Mouse (Mus musculus): Measurements from ENCODE around the gene AI467606.

The AI467606 gene

DNA sequence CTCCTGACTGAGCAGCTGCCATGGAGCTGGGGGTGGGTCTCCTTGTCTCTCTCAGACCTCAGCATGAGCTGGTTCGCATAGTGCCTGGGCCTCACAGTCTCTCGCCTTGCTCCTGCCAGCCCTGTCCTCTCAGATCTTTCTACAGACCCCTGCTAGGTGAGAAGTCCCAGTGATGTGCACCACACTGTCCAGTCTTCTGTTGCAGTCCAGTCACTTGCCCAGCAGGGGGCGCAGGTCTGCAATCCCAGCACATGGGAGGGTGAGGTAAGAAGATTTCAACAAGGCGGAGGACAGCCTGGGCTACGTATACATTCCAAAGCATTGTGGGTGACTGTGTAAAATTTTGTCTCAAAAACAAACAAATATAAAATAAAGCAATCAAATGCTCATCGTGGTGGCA, 20.3 kb downstream of the AI467606 start:
- no peak for TF ChIP-seq GATA4 (IDR thresholded peaks at IDR 0.05; ENCODE audit: insufficient replicate concordance, low read length)

DNA sequence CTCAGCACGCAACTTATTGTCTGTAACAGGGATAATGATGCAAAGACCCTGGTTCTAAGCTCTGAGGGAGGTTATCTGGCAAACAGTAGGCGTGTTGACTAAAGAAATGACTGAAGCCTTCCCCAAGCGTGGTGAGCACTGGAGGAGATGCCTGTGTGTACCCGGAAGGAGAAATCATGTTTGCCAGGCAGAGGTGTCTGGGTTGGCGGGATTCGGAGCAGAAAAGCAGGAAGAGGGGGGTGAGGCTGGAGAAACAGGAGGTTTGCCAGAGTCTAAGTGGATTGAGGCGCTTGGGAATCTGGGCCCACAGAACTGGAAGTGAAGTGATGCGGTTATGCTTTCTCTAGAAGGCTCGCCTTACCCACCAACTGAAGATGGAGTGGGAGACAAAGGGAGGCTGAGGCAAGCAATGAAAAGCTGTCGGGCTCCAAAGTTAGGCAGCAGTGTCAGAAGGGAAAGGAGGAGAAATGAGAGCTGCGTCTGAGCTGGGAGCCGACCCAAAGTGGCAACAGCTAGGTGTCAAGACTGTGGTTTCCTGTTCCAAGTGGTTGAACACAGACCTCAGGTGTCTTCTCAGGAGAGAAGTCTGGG, 21.2 kb downstream of the AI467606 start:
- TF ChIP-seq GATA4 (IDR thresholded peaks at IDR 0.05; ENCODE audit: insufficient replicate concordance, low read length), result no peak

- no peak for TF ChIP-seq GATA4 (IDR thresholded peaks at IDR 0.05; ENCODE audit: insufficient replicate concordance, low read length)
Measured at GRCm38 (mm10) chr7:127112921-127113597, 21.9 kb downstream of the AI467606 start.

- TF ChIP-seq GATA4 (IDR thresholded peaks at IDR 0.05; ENCODE audit: insufficient replicate concordance, low read length), result no peak
Measured at GRCm38 (mm10) chr7:127113614-127114259, 22.6 kb downstream of the AI467606 start.

GRCm38 (mm10) chr7:127114920-127115319, 23.8 kb downstream of the AI467606 start:
- TF ChIP-seq GATA4 (IDR thresholded peaks at IDR 0.05; ENCODE audit: insufficient replicate concordance, low read length), result no peak

- TF ChIP-seq GATA4 (IDR thresholded peaks at IDR 0.05; ENCODE audit: insufficient replicate concordance, low read length), result no peak
Measured at GRCm38 (mm10) chr7:127116331-127116935, 25.3 kb downstream of the AI467606 start.

DNA sequence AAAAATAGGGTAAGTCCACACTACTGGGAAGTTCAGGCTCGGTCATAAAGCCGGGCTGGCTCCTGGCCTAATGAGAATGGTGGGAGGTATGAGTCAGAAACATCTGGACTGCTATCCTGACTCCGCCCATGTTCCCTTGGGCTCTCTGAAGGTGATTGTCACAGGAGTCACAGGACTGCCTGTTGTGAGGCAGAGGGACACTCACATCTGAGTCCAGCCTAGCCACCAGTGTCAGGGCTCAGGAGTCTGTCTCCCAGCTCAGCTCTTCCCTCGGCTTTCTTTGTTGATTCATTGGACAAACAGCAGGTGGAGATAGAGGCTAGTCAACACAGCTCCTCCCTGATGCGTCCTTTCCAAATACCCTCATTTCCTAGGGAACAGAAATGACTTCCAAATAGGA, 26.8 kb downstream of the AI467606 start:
- TF ChIP-seq GATA4 (IDR thresholded peaks at IDR 0.05; ENCODE audit: insufficient replicate concordance, low read length), result no peak

DNA sequence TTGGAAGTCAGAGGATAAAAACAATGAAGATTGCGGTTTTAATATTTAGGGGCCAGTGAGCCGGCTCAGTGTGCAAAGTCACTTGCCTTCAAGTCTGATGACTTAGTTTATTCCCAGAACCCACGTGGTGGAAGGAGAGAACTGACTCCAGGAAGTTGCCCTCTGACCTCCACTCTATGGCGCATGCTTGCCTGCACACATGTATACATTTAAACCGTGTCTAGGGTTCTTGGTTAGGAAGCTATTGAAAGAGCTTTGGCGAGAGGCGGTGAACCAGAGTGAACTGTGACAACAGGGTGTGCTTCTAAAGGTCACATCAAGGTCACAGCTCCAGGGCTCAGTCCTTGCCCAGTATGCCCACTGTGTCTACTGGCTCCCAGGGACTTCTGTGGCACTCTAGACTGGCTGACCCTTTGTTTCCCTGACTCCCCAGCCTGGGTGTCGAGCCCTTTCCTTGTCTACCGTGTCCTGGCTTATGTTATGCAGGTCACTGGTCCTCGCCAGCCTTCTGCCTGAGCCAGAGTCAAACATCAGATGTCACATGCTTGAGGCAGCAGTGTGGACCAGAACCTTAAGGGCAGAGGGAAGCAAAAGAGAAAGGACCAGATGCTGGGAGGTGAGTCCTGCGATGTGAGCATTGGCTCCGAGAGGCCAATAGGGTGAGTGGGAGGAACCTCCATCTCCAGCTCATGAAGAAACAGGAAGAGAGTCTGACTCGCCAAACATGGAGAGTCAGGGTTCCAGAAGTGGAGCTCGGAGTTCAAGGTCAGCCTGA, 27.7 kb downstream of the AI467606 start:
- TF ChIP-seq GATA4 (IDR thresholded peaks at IDR 0.05; ENCODE audit: insufficient replicate concordance, low read length), result no peak

- TF ChIP-seq GATA4 (IDR thresholded peaks at IDR 0.05; ENCODE audit: insufficient replicate concordance, low read length), result no peak
Measured at GRCm38 (mm10) chr7:127121061-127121910, 30.1 kb downstream of the AI467606 start.

GRCm38 (mm10) chr7:127121911-127122270, 30.7 kb downstream of the AI467606 start, which contains the start of gene Qprt:
Gene Qprt (minus strand): TSS chr7:127122226.
- TF ChIP-seq GATA4 (IDR thresholded peaks at IDR 0.05; ENCODE audit: insufficient replicate concordance, low read length), result no peak

DNA sequence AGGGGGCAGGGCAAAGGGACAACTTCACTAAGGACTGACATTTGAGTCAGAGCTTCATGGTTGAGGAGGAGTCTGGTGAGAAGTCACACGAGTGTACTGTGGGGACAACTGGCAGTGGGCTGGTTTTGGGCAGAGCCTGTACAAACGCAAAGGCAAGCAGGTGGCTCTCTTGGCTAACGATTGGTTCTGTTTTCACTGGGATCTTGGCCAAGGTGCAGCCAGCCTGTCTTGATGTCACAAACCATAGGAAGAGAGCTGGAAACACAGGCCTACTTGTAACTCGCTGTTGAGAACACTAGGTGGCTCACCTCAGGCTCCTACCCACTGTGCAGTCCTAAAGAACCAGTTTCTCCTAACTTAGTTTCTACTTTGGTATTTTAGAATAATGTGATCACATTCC, 38.5 kb downstream of the AI467606 start:
- no peak for TF ChIP-seq GATA4 (IDR thresholded peaks at IDR 0.05; ENCODE audit: insufficient replicate concordance, low read length)

GRCm38 (mm10) chr7:127133125-127133524, 42.0 kb downstream of the AI467606 start:
- TF ChIP-seq GATA4 (IDR thresholded peaks at IDR 0.05; ENCODE audit: insufficient replicate concordance, low read length), result no peak

- TF ChIP-seq GATA4 (IDR thresholded peaks at IDR 0.05; ENCODE audit: insufficient replicate concordance, low read length), result no peak
Measured at GRCm38 (mm10) chr7:127134821-127135447, 43.8 kb downstream of the AI467606 start.
